Mouse (Mus musculus): Measurements from ENCODE around the gene Fam57a. TPM values are rescaled to one million over a fixed set of nuclear protein-coding genes. Genes with fewer than 3 reads are reported as not detected.
"Not testable (repeated sequence)": the region's sequence is repeated elsewhere in the genome, so short reads cannot be mapped to it uniquely, and the experiment has no call there.

The Fam57a gene
- total RNA-seq, 2 experiments from 2014 or later = 15.7 to 18.4 TPM

DNA sequence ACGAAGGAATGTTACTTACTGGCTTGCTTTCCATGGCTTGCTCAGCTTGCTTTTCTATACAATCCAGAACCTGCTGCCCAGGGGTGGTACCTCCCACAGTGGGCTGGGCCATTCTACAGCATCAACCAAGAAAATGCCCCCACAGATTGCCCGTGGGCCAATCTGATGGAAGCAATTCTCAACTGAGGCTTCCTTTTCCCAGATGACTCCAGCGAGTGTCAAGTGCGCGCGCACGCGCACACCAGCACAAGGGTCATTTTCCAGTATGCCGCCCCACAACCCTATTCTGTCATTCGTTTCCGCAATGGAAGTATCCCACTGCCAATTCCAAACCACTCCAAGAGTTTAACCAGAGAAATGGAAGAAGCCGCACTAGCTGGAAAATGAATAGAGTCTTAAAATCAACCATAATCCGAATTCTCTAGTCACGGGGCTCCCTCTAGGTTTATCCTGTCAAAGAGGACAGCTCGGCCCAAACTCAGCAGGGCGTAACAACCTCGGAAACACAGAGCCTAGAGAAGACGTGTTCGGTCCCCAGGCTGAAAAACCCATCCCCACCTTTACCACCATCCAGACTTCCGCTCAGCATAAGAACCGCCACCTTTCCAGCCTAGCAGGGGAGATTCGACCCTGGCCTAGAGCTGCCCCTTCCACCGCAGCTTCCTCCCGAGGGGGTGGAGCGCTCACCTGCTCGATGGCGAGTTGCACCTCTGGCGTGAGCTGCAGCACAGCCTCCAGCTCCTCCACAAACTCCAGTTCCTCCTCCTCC is 561 bp upstream of the Fam57a start:
- DNase-seq (ENCODE audit: low spot score in 2 of 2) = peak; percentile 47 to 60
- intact Hi-C loops (cut with DNase I) = no loop called here

- intact Hi-C loops (cut with DNase I) = no loop called here
- no peak for DNase-seq (ENCODE audit: low spot score in 2 of 2)
Measured at GRCm38 (mm10) chr11:76180146-76180540, 672 bp downstream of the Fam57a start.

- no peak for DNase-seq (ENCODE audit: low spot score in 2 of 2)
- intact Hi-C loops (cut with DNase I) = no loop called here
Measured at GRCm38 (mm10) chr11:76183745-76184144, 4.3 kb downstream of the Fam57a start.

DNA sequence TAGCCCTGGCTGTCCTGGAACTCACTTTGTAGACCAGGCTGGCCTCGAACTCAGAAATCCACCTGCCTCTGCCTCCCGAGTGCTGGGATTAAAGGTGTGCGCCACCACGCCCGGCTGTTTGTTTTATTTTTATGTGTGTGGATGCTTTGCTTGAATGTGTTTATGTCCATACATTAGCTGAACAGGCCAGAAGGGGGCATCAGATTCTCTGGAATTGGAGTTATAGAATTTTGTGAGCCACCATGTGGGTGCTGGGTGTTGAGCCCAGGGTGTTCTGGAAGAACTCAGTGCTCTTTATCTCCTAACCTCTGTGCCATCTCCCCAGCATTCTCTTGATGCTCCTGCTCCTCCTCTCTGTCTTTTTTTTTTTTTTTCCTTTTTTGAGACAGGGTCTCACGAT is 7.4 kb downstream of the Fam57a start:
- intact Hi-C loops (cut with DNase I) = no loop called here
- no peak for DNase-seq (ENCODE audit: low spot score in 2 of 2)

GRCm38 (mm10) chr11:76196275-76196976 is 17.0 kb downstream of the Fam57a start:
- intact Hi-C loops (cut with DNase I) = no loop called here
- DNase-seq (ENCODE audit: low spot score in 2 of 2) = no peak

DNA sequence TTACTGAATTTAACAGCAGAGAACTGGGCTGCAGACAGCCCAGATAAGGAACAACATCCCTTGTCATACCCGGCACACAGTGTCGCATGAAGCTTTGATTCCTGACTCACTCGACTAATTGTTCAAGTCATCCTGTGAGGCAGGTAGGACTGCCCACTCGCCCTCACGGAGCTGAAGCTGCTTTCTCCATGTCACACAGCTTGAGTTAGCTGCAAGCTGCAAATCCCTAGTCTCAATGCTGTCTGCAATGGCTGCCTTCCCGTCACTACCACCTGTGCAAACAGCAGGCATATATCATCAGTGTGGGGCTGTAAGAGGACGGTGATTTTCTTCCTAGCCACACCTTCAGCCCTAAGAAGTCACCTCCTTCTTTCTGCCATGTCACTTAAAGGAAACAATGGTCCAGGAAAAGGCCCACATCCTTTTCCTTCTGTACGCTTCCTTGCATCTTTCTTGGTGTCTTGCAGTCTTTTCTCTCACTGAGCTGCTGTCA is 17.6 kb downstream of the Fam57a start:
- intact Hi-C loops (cut with DNase I) = no loop called here
- DNase-seq (ENCODE audit: low spot score in 2 of 2) = no peak

DNA sequence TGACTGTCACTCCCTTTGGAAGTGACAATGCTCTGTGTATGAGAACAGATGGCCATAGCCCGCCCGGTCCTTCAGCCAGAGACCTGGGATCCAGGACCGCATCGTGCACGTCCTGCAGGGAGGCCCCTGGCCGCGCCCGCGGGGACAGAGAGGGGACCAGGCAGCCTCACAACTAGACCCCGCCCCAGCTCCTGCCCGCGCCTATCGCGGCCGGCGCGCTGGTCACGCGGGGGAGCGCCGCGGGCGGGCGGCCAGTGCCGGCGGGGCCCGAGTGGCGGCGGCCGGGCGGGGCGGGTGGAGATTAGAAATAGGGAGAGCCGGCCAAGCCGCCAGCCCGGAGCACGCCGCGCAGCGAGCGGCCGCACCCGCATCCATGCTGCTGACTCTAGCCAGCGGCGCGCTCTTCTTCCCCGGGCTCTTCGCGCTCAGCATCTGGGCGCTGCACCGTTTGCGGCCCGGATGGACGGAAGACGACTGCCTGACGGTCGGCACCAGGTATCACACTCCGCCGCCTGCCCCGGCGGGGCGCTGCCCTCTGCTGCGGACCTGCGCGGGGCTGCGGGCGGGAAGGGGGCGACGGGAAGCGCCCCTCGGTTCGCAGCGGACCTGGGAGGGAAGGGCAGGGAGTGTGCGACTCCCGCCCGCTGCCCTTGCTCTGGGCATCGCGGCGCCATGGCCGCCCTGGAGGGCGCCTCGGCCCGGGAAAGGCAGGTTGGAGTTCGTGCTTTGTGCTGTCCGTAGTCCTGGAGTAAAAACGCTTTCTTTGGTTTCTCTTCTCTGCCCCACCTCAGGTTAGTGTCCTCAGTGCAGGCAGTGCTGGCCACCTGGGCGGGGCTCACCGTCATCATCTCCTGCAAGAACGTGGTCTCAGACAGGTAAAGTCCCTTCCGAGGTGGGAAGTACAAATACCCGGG is 22.5 kb downstream of the Fam57a start:
- DNase-seq (ENCODE audit: low spot score in 2 of 2) = peak; percentile 80 to 92
- intact Hi-C loops (cut with DNase I) = no loop called here

DNA sequence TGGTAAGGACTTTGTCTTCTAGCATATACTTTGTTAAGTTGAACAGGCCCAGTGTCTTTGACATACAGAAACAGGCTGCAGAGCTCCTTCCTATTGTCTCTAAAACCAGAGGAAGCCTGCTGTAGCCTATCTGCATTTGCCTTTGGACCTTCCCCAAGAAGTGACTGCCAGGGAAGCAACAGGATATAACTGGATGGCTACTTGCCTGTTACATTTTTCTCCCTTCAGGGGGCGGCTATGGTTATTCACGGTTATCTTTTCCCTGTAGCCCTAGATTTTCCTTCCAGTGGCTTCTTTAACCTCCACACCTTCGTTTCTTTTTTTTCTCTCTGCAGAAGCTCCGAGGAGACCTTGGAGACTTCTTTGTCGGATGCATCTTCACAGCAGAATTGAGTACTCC is 27.3 kb downstream of the Fam57a start:
- DNase-seq (ENCODE audit: low spot score in 2 of 2) = no peak

GRCm38 (mm10) chr11:76210228-76210985 is 30.9 kb downstream of the Fam57a start:
- no peak for DNase-seq (ENCODE audit: low spot score in 2 of 2)

More for the DNA sequence above, 27.3 kb downstream of the Fam57a start:
- intact Hi-C loops (cut with DNase I) = no loop called here

GRCm38 (mm10) chr11:76211595-76211994 is 32.1 kb downstream of the Fam57a start:
- DNase-seq (ENCODE audit: low spot score in 2 of 2); intact Hi-C loops (cut with DNase I): not testable (repeated sequence)

More at GRCm38 (mm10) chr11:76210228-76210985, 30.9 kb downstream of the Fam57a start:
- intact Hi-C loops (cut with DNase I) = no loop called here

- DNase-seq (ENCODE audit: low spot score in 2 of 2) = no peak
- intact Hi-C loops (cut with DNase I) = no loop called here
Measured at GRCm38 (mm10) chr11:76213841-76214240, 34.4 kb downstream of the Fam57a start.

GRCm38 (mm10) chr11:76215011-76215410 is 35.5 kb downstream of the Fam57a start:
- intact Hi-C loops (cut with DNase I) = no loop called here

DNA sequence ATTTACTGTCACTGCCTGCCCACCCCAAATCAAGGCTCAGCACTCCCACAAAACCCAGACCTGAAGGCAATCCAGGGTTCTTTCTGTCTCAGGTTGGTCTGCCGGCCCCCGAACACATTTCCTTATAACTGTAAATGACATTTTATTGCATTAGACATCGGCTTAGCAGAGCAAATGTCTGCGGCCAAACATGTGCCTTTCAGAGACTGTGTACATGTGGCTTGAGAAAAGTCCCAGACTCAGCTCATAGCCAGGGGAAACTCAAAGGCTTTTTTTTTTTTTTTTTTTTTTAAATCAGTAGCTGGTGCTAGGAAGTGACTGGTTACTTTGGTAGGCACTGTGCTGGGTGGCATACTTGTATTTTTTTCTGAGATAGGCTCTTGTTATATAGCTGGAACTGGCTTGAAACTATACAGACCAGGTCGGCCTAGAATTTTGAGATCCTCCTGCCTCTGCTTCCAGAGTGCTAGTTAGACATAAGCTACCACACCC is 36.6 kb downstream of the Fam57a start:
- intact Hi-C loops (cut with DNase I) = no loop called here
- DNase-seq (ENCODE audit: low spot score in 2 of 2) = no peak

More at GRCm38 (mm10) chr11:76215011-76215410, 35.5 kb downstream of the Fam57a start:
- DNase-seq (ENCODE audit: low spot score in 2 of 2) = no peak

DNA sequence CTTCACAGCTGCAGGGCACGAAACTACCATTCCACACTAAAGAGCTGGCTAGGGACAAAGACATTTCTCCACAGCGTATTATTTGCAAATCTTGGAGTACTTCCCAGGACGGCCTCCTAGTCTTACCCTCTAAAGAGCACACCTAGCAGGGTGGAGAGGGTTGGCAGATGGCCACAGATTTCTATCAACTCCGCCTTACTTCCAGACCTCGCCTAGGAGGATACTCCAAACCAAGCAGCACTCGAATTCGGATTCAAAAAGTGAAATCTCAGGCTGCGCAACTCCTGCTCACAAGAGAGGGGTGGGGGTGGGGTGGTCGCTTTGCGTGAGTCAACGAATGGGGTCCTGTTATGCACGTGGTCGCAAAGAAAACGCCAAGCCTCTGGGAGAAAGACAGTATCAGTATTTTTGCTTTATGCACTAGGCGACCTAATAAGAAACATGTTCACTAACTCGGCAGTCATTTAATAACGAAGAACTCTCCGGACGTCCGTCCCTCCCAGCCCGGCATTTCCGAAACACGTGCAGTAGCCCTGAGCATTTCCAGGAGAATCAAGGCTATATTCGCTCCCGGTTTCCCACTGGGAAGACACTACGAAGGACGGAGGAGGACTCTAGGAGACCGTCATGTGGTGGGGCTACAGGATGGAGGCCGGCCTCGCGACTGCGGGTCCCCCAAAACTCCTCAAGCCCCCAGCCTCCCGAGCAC is 37.4 kb downstream of the Fam57a start:
- intact Hi-C loops (cut with DNase I) = no loop called here
- no peak for DNase-seq (ENCODE audit: low spot score in 2 of 2)

GRCm38 (mm10) chr11:76217390-76217800 is 37.9 kb downstream of the Fam57a start, which contains the start of the genes Dbil5 and Gemin4:
TSS of gene Dbil5 (plus strand) at chr11:76217608.
TSS of gene Gemin4 (minus strand) at chr11:76217664.
- intact Hi-C loops (cut with DNase I) = no loop called here

GRCm38 (mm10) chr11:76224631-76225030 is 45.2 kb downstream of the Fam57a start:
- no peak for DNase-seq (ENCODE audit: low spot score in 2 of 2)
- intact Hi-C loops (cut with DNase I) = no loop called here

More at GRCm38 (mm10) chr11:76217390-76217800, 37.9 kb downstream of the Fam57a start, which contains the start of the genes Dbil5 and Gemin4:
- peak; percentile 95 for DNase-seq (ENCODE audit: low spot score in 2 of 2)

GRCm38 (mm10) chr11:76225051-76225450 is 45.6 kb downstream of the Fam57a start:
- no peak for DNase-seq (ENCODE audit: low spot score in 2 of 2)
- intact Hi-C loops (cut with DNase I) = no loop called here

- no peak for DNase-seq (ENCODE audit: low spot score in 2 of 2)
- intact Hi-C loops (cut with DNase I) = no loop called here
Measured at GRCm38 (mm10) chr11:76236136-76236535, 56.7 kb downstream of the Fam57a start.

Measured in left cerebral cortex, postnatal 36 days (tissue).